Mouse (Mus musculus) lung, embryonic 16.5 days (tissue): ENCODE data around the gene Tmem217. TPM values are rescaled to one million over a fixed set of nuclear protein-coding genes. Genes with fewer than 3 reads are reported as not detected.

Experiments used
- ATAC-seq: fragments of 200-750 bp; cut with Nextera tagmentation; 2 replicates; pipeline ENCODE4 v1.8.0; 2017; ENCODE audit warnings: low read depth, mild to moderate bottlenecking, moderate library complexity
- H3K27ac ChIP-seq: fragments of 300-500 bp; sonication (generic); 2 replicates; pipeline ENCODE4 v1.5.1; 2014; ENCODE audit warnings: mild to moderate bottlenecking, control low read depth, low read length
- H3K27me3 ChIP-seq: fragments of 300-500 bp; sonication (generic); 2 replicates; pipeline ENCODE4 v1.6.1; 2014; ENCODE audit warnings: low read depth, low read length, mixed read lengths; ENCODE audit not compliant: control insufficient read depth, insufficient read depth
- H3K36me3 ChIP-seq: fragments of 300-500 bp; sonication (generic); 2 replicates; pipeline ENCODE4 v1.6.1; 2014; ENCODE audit warnings: low read length; ENCODE audit not compliant: control insufficient read depth, insufficient read depth
- H3K4me1 ChIP-seq: fragments of 300-500 bp; sonication (generic); replicated peaks from 2 replicates; pipeline ENCODE4 v1.6.1; 2014; ENCODE audit warnings: low read length, mixed read lengths; ENCODE audit not compliant: control insufficient read depth, insufficient read depth
- H3K4me2 ChIP-seq: fragments of 300-500 bp; sonication (generic); 2 replicates; pipeline ENCODE4 v1.6.1; 2014; ENCODE audit warnings: low read depth, low read length, control low read depth
- H3K4me3 ChIP-seq: fragments of 300-500 bp; sonication (generic); 2 replicates; pipeline ENCODE4 v1.5.1; 2014; ENCODE audit warnings: mild to moderate bottlenecking, low read length, control low read depth
- H3K9ac ChIP-seq: fragments of 300-500 bp; sonication (generic); 2 replicates; pipeline ENCODE4 v1.6.1; 2014; ENCODE audit warnings: low read length, control low read depth
- H3K9me3 ChIP-seq: fragments of 300-500 bp; sonication (generic); 2 replicates; pipeline ENCODE4 v1.6.1; 2016; ENCODE audit warnings: low read length; ENCODE audit not compliant: control insufficient read depth
- WGBS: fragments of 180-500 bp; shearing (Covaris S2); extraction: QIAGEN DNeasy Blood & Tissue Kit; methylation state at CpG from one replicate; pipeline ENCODE4 v1.1.7; 2014; 5-methylcytosine and 5-hydroxymethylcytosine counted together
- polyA plus RNA-seq: library from polyadenylated mRNA; unstranded; fragments of >200 nt; fragmentation: Nextera tagmentation; extraction: Ambion mirVana; gene quantifications from 2 replicates; pipeline ENCODE4 v1.2.1, GENCODE M21; 2015

Tmem217 gene
- polyA plus RNA-seq, 1 experiment from 2014 or later = 0.85 TPM

DNA sequence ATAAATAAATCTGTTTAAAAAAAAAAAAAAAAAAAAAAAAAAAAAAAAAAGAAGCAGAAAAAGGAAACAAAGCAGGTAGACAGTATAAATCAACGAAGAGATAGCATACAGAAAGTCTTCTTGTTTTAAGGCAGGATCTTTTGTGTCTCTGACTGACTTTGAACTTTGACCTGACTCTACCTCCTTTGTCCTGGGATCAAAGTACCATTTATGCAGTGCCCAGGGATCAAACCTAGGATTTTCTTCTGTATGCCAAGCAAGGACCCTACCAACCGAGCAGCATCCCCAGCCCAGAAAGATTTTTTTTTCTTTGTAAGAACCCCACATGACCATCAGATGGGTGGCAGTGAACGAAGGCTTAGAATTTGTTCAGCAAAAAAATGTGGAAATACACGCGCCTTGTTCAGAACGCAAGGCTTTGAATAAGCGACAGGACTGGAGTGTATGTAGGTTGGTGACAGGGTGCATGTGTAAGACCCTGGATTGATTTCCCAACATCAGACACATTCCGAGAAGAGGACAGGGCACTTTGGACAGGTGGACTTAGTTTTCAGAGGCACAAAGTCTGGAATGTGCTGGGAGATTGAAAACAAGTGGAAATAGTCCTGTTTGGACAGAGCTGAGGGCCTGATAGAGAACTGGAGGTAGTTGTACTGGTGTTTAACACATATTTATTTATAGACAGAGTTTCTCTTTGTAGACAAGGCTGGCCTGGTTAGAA lies 63.8 kb downstream of the Tmem217 start:
- H3K4me2 ChIP-seq = no peak overlapping the region
- WGBS = 68% methylated on average over 8 of the region's 8 CpGs
- no peaks in the 10 kb centered on the region for H3K9me3 ChIP-seq
- no peak overlapping the region for H3K9ac ChIP-seq
- H3K4me3 ChIP-seq = no peak overlapping the region; the same call in 1 of the 2 replicates
- no peak for ATAC-seq
- H3K4me1 ChIP-seq = peaks cover 15% of the 10 kb centered on the region
- H3K27ac ChIP-seq = peak overlapping the region; percentile 94; the same call in 1 of the 2 replicates
- H3K36me3 ChIP-seq = no peaks in the 10 kb centered on the region; the same call in 1 of the 2 replicates
- H3K27me3 ChIP-seq = no peaks in the 10 kb centered on the region

DNA sequence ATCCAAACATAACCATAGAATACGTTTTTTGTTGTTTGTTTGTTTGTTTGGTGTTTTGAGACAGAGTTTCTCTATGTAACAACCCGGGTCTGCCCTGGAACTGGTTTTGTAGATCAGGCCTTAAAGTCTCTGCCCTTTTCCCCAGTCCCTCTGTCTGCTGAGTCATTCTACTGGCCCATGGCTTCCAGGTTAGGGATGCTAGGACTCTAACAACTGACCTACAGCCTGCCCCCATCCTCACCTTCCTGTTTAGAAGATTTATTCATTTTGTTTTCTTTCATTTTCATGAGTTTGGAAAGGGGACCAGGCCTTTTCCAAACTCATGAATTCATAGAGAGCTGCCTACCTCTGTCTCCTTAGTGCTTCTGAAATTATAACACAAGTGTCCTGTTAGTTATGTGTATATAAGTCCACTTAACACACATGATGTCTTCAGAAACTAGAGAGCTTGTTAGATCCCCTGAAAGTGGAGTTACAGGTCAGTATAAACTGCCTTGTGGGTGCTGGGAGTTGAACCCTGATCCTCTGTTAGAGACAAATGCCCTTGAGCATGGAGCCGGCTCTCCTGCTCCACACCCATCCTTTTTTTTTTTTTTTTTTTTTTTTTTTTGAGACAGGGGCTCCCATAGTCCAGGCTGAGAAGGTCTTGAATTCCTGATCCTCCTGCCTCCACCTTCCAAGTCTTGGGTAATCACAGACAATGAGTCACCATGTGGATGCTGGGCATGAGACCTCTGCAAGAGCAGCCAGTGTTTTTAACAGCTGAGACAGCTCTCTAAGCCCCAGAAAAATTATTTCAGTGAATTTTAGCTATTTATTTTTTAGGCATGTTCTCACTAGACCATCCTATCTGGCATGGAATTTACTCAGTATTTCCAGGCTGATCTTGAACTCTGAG lies 66.6 kb downstream of the Tmem217 start:
- H3K27ac ChIP-seq = no peak overlapping the region
- no peak overlapping the region for H3K4me3 ChIP-seq
- 51% methylated on average over 3 of the region's 3 CpGs for WGBS
- no peaks in the 10 kb centered on the region for H3K27me3 ChIP-seq
- H3K9ac ChIP-seq = no peak overlapping the region
- ATAC-seq = no peak
- 0 out of 2 replicates have a peak, but pooled peaks cover 2% of the 10 kb centered on the region for H3K9me3 ChIP-seq
- H3K4me2 ChIP-seq = no peak overlapping the region
- no peaks in the 10 kb centered on the region for H3K36me3 ChIP-seq
- peaks cover 10% of the 10 kb centered on the region for H3K4me1 ChIP-seq

DNA sequence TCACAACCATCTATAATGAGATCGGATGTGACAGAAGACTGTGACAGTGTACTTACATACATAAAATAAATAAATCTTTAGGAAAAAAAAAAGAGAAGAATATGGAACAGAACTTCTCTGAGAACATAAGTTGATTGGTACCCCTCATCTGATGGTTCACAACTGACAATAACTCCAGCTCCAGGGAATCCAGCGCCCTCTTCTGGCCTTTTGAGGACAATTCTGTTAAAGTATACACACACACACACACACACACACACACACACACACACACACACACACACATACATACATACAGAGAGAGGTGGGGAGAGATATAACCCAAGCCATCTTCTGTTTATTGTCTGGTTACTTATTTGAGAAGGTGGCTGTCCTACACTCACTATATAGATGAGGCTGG lies 67.8 kb downstream of the Tmem217 start:
- 72% methylated on average over 2 of the region's 2 CpGs for WGBS
- H3K4me2 ChIP-seq = no peak overlapping the region
- ATAC-seq = no peak
- peaks cover 9% of the 10 kb centered on the region for H3K4me1 ChIP-seq
- no peaks in the 10 kb centered on the region for H3K36me3 ChIP-seq
- no peak overlapping the region for H3K27ac ChIP-seq
- no peaks in the 10 kb centered on the region for H3K27me3 ChIP-seq
- H3K4me3 ChIP-seq = no peak overlapping the region
- H3K9me3 ChIP-seq = 0 out of 2 replicates have a peak, but pooled peaks cover 2% of the 10 kb centered on the region
- H3K9ac ChIP-seq = no peak overlapping the region

DNA sequence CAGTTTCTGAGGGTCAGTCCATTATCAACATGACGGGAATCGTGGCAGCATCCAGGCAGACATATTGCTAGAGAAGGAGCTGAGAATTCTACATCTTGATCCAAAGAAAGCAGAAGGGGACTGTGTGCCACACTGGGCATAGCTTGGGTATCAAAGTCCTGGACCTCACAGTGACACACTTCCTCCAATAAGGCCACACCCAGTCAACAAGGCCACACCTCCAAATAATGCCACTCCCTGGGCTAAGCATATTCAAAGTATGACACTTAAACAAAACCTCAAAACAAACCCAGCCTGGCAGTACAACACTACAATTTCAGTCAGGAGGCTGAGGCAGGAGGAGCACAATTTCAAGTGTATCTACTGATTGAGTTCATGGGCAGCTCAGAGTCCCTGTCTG lies 68.9 kb downstream of the Tmem217 start:
- no peak overlapping the region for H3K9ac ChIP-seq
- H3K4me2 ChIP-seq = no peak overlapping the region
- ATAC-seq = no peak
- no peak overlapping the region for H3K27ac ChIP-seq
- WGBS = 96% methylated on average over 2 of the region's 2 CpGs
- H3K9me3 ChIP-seq = 0 out of 2 replicates have a peak, but pooled peaks cover 2% of the 10 kb centered on the region
- H3K4me1 ChIP-seq = no peaks in the 10 kb centered on the region
- no peaks in the 10 kb centered on the region for H3K27me3 ChIP-seq
- H3K4me3 ChIP-seq = no peak overlapping the region
- no peaks in the 10 kb centered on the region for H3K36me3 ChIP-seq

DNA sequence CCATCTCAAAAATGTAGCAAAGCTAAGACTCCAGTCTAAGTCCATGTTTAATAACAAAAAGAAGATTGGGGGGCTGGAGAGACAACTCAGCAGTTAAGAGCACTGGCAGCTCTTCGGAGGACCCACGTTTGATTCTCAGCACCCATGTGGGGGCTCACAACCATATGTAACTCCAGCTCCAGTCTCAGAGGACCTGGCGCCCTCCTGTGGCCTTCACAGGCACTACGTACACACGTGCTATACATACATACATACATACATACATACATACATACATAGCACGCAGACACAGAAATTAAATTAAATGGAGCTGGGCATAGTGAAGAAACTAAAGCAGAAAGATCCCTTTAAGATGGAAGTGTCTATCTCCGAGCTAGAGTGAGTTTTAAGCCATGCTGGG lies 69.6 kb downstream of the Tmem217 start:
- no peaks in the 10 kb centered on the region for H3K27me3 ChIP-seq
- 93% methylated on average over 7 of the region's 7 CpGs for WGBS
- H3K27ac ChIP-seq = no peak overlapping the region
- no peak overlapping the region for H3K4me2 ChIP-seq
- no peak for ATAC-seq
- H3K36me3 ChIP-seq = no peaks in the 10 kb centered on the region
- H3K9ac ChIP-seq = no peak overlapping the region
- no peaks in the 10 kb centered on the region for H3K4me1 ChIP-seq
- no peak overlapping the region for H3K4me3 ChIP-seq
- 0 out of 2 replicates have a peak, but pooled peaks cover 2% of the 10 kb centered on the region for H3K9me3 ChIP-seq

DNA sequence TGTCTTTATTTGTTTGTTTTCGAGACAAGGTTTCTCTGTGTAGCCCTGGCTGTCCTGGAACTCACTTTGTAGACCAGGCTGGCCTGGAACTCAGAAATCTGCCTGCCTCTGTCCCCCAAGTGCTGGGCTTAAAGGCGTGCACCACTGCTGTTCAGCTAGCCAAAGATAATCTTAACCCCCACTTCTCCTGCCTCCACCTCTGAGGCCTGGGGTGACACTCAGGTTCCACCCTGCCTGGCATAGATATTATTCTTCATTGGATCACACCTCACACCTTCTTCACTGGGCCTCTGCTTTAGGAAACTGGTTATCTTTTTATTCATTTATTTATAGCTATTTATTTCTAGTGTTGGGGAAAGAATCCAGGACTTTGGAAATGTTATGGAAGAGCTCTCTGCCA lies 71.9 kb downstream of the Tmem217 start:
- WGBS = 77% methylated on average over 2 of the region's 2 CpGs
- Histone ChIP-seq H3K4me2 (no peak overlapping the region), H3K4me3 (no peak overlapping the region), H3K27ac (no peak overlapping the region), H3K36me3 (no peaks in the 10 kb centered on the region), H3K9me3 (0 out of 2 replicates have a peak, but pooled peaks cover 2% of the 10 kb centered on the region), H3K27me3 (no peaks in the 10 kb centered on the region), H3K9ac (no peak overlapping the region), H3K4me1 (no peaks in the 10 kb centered on the region)
- no peak for ATAC-seq

DNA sequence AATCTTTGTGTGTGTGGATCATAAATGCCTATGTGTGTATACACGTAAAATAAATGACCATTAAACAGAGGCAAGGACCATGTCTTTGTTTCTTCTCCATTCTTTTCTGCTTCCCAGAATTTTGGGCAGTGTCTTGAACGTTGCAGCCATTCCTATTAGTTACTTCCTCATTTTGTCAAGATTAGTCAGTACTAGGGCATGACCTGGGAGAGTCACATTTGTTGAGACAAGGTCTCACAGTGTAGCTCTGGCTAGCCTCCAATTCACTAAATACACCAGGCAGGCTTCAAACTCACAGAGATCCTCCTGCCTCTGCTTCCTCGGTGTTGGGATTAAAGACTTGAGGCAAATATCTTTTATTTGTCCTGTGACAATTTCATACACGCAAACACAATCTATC lies 73.9 kb downstream of the Tmem217 start:
- no peak for ATAC-seq
- H3K27me3 ChIP-seq = no peaks in the 10 kb centered on the region
- no peak overlapping the region for H3K4me3 ChIP-seq
- H3K9ac ChIP-seq = no peak overlapping the region
- H3K27ac ChIP-seq = no peak overlapping the region
- no peaks in the 10 kb centered on the region for H3K36me3 ChIP-seq
- H3K4me1 ChIP-seq = peaks cover 3% of the 10 kb centered on the region; the same call in 1 of the 2 replicates
- no peak overlapping the region for H3K4me2 ChIP-seq
- 78% methylated on average over 4 of the region's 4 CpGs for WGBS
- 0 out of 2 replicates have a peak, but pooled peaks cover 2% of the 10 kb centered on the region for H3K9me3 ChIP-seq

DNA sequence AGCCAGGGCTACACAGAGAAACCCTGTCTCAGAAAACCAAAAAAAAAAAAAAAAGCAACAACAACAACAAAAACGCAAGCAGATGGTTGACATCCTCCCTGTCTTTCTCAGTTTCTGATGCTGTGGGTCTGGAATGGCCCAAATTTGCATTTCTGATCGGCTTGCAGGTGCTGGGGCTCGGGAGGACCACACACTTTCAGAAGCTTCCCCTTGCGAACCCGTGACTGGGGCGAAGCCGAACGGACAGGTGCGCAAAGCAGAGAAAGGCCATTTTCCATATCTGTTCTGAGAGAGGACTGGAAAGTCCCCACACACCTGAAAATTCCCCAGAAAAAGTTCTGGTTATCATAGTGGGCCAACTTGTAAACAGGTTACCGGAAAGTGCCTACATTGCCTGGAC lies 74.8 kb downstream of the Tmem217 start:
- no peaks in the 10 kb centered on the region for H3K9me3 ChIP-seq
- 86% methylated on average over 10 of the region's 10 CpGs for WGBS
- peaks cover 3% of the 10 kb centered on the region; the same call in 1 of the 2 replicates for H3K4me1 ChIP-seq
- no peak overlapping the region for H3K4me3 ChIP-seq
- no peaks in the 10 kb centered on the region for H3K36me3 ChIP-seq
- no peak overlapping the region for H3K27ac ChIP-seq
- H3K4me2 ChIP-seq = no peak overlapping the region
- no peaks in the 10 kb centered on the region for H3K27me3 ChIP-seq
- no peak for ATAC-seq
- H3K9ac ChIP-seq = no peak overlapping the region

DNA sequence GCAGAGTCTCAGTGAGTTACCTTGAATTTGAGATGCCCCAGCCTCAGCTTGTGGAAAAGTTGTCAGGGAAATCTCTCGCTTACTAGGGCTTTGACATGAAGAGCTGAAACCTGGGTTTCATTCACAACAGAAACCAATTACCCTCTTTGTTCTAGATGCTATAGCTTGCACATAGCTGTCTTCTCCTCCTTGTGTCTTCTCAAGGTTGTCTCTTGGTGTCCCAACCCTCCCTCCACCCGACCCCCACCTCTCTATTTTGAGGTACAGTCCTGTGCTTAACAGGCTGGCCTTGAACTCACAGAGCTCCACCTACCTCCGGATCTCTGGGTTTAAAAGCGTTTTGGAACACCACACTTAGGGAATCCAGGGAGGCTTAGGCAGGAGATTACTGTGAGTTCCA lies 75.7 kb downstream of the Tmem217 start:
- Histone ChIP-seq H3K27ac (no peak overlapping the region), H3K4me2 (no peak overlapping the region), H3K9ac (no peak overlapping the region), H3K4me1 (peaks cover 3% of the 10 kb centered on the region; the same call in 1 of the 2 replicates), H3K9me3 (0 out of 2 replicates have a peak, but pooled peaks cover 2% of the 10 kb centered on the region), H3K36me3 (no peaks in the 10 kb centered on the region), H3K4me3 (no peak overlapping the region), H3K27me3 (no peaks in the 10 kb centered on the region)
- 67% methylated on average over 4 of the region's 4 CpGs for WGBS
- ATAC-seq = no peak
